16 mouse cellular contexts compared by ENCODE assay signal in genomic region chr1:172406077-172406706, GRCm38 (mm10). TPM values are rescaled to one million over a fixed set of nuclear protein-coding genes. Genes with fewer than 3 reads are reported as not detected.
DNase-seq lines count a peak whose midpoint lies in the region; ATAC-seq and TF ChIP-seq lines count a peak whose summit lies in the region.
"Had no signal": no experiment of that assay in that cellular context is flagged by ENCODE, and none has a peak within 500 bp of the region (broad histone marks: within the 10 kb centered on the region; RNA-seq: fewer than 3 reads in every experiment).

No protein-coding gene starts in this region.

- H3K4me3 ChIP-seq in myocyte, result no peak overlapping the region
- H3K4me3 ChIP-seq in liver, embryonic 11.5 days (ENCODE audit: low read depth, low read length), result no peak overlapping the region
- H3K4me3 ChIP-seq: embryonic facial prominence, embryonic 12.5 days; heart, adult 2 months; intestine, embryonic 15.5 days; liver, embryonic 12.5 days had no signal

- no peak overlapping the region for H3ac ChIP-seq in myocyte (ENCODE audit: control insufficient read depth, insufficient read length)

- no peaks in the 10 kb centered on the region for H3K27me3 ChIP-seq in myocyte (ENCODE audit: control insufficient read depth, insufficient read depth, insufficient read length)
- no peaks in the 10 kb centered on the region for H3K27me3 ChIP-seq in liver, embryonic 11.5 days (replicated peaks; ENCODE audit: control insufficient read depth, insufficient read depth, low read length)
- H3K27me3 ChIP-seq: intestine, embryonic 15.5 days; liver, embryonic 12.5 days had no signal

- H3K9ac ChIP-seq in liver, embryonic 11.5 days (ENCODE audit: low read depth, low read length), result no peak overlapping the region
- H3K9ac ChIP-seq: embryonic facial prominence, embryonic 12.5 days; intestine, embryonic 15.5 days; liver, embryonic 12.5 days had no signal

- 52% methylated on average over 16 of the region's 16 CpGs for WGBS in liver, embryonic 11.5 days

- no peak for ATAC-seq in liver, embryonic 11.5 days (replicated peaks; ENCODE audit: low FRiP score)
- ATAC-seq: intestine, embryonic 15.5 days; liver, embryonic 12.5 days had no signal

- peak; percentile 67 for DNase-seq in heart, adult 11 months
- no peak for DNase-seq in heart, postnatal 25 days (ENCODE audit: low spot score)
- DNase-seq in 3T3-L1 (ENCODE audit: low read depth, low spot score), result peak; percentile 58
- DNase-seq in embryo, embryonic 11.5 days (ENCODE audit: low read depth, low spot score), result peak; percentile 19
- DNase-seq in gastrocnemius, postnatal 10 days, result no peak
- DNase-seq in left cerebral cortex, postnatal 25 days (ENCODE audit: low spot score in 2 of 2), result no peak
- no peak for DNase-seq in liver, embryonic 11.5 days (ENCODE audit: low spot score)
- DNase-seq: adrenal gland, postnatal 14 days; cerebellum, adult 9-10 months; heart, adult 2 months; kidney, postnatal 36 days; thymus, adult 18-20 months had no signal

- no peaks in the 10 kb centered on the region for H3K36me3 ChIP-seq in myocyte (ENCODE audit: control insufficient read depth, insufficient read depth)
- H3K36me3 ChIP-seq in liver, embryonic 11.5 days (ENCODE audit: control insufficient read depth, insufficient read depth, low read length), result no peaks in the 10 kb centered on the region
- H3K36me3 ChIP-seq: embryonic facial prominence, embryonic 12.5 days; intestine, embryonic 15.5 days; liver, embryonic 12.5 days had no signal

- H3K79me2 ChIP-seq in myocyte (ENCODE audit: control insufficient read depth, insufficient read depth), result no peaks in the 10 kb centered on the region

- no peak for TF ChIP-seq POLR2A in myocyte (IDR thresholded peaks at IDR 0.05; ENCODE audit: insufficient read length, low read depth)

- no peaks in the 10 kb centered on the region for H3K9me3 ChIP-seq in liver, embryonic 11.5 days (ENCODE audit: control insufficient read depth, low read length)
- H3K9me3 ChIP-seq: embryonic facial prominence, embryonic 12.5 days; intestine, embryonic 15.5 days; liver, embryonic 12.5 days had no signal

- no peaks in the 10 kb centered on the region for H3K4me1 ChIP-seq in liver, embryonic 11.5 days (replicated peaks; ENCODE audit: control insufficient read depth, insufficient read depth, low read length)
- H3K4me1 ChIP-seq: embryonic facial prominence, embryonic 12.5 days; intestine, embryonic 15.5 days; liver, embryonic 12.5 days had no signal

- intact Hi-C loops in heart, postnatal 25 days (cut with DNase I), result no loop called here
- intact Hi-C loops in left cerebral cortex, postnatal 25 days (cut with DNase I), result no loop called here

- no peak overlapping the region for H3K27ac ChIP-seq in liver, embryonic 11.5 days (ENCODE audit: low read depth, low read length)
- H3K27ac ChIP-seq: embryonic facial prominence, embryonic 12.5 days; heart, adult 2 months; intestine, embryonic 15.5 days; liver, embryonic 12.5 days had no signal

- H3K4me2 ChIP-seq in myocyte (ENCODE audit: low read depth), result peak overlapping the region; percentile 12
- H3K4me2 ChIP-seq in liver, embryonic 11.5 days, result no peak overlapping the region
- H3K4me2 ChIP-seq: embryonic facial prominence, embryonic 12.5 days; intestine, embryonic 15.5 days; liver, embryonic 12.5 days had no signal

TF ChIP-seq in myocyte, 11 proteins besides CTCF, POLR2A, EP300 and RAD21:
- TF ChIP-seq MYOG (IDR thresholded peaks at IDR 0.05; ENCODE audit: control insufficient read depth in 1 of 3, insufficient read depth in 1 of 3, insufficient read length in 2 of 3, low read depth in 2 of 3), result no peak
- TF ChIP-seq SRF (IDR thresholded peaks at IDR 0.05; ENCODE audit: control insufficient read depth, insufficient read length, low read depth), result no peak
TF ChIP-seq in myocyte: peak in this region for 0.

RNA-seq across cellular contexts. Expression of gene Pigm, which starts 29.8 kb away (rescaled TPM):
- total RNA-seq in heart, postnatal 25 days (2021), result 1 to 10 TPM; 4.4 to 4.5 TPM
- polyA plus RNA-seq in myocyte (2012; fragmentation: generic; extraction: Trizol), result 2.7 TPM
- 1 to 10 TPM; 5.6 to 6.9 TPM for total RNA-seq in gastrocnemius, postnatal 10 days (2021)
- 1 to 10 TPM; 8.9 to 9.2 TPM for total RNA-seq in left cerebral cortex, postnatal 25 days (2021)
- polyA plus RNA-seq in liver, embryonic 11.5 days (2014; fragmentation: Nextera tagmentation; extraction: Ambion mirVana), result 7.7 and 7.8 TPM in 2 replicates

Comparison
In these comparisons a context has a peak if more than half of its experiments do, and no peak if none do; other contexts are left out.
1. DNase-seq: peak in heart, adult 11 months (single experiment), 3T3-L1 (single experiment) and embryo, embryonic 11.5 days (single experiment); none in heart, postnatal 25 days (single experiment), gastrocnemius, postnatal 10 days (single experiment), left cerebral cortex, postnatal 25 days (0 of 2) and liver, embryonic 11.5 days (single experiment).